Mouse (Mus musculus): ENCODE measurements around the gene 1700042G07Rik. TPM values are rescaled to one million over a fixed set of nuclear protein-coding genes. Genes with fewer than 3 reads are reported as not detected.

Gene 1700042G07Rik
- polyA plus RNA-seq, 1 experiment from 2014 or later = not detected

- no peak for ATAC-seq
- H3K36me3 ChIP-seq (ENCODE audit: poor library complexity, severe bottlenecking) = no peaks in the 10 kb centered on the region
- H3K4me3 ChIP-seq = peak overlapping the region; percentile 73
- H3K9ac ChIP-seq = peak overlapping the region; percentile 90
- H3K4me1 ChIP-seq = peaks cover 9% of the 10 kb centered on the region
- H3K9me3 ChIP-seq (replicated peaks) = no peaks in the 10 kb centered on the region
- H3K27me3 ChIP-seq = no peaks in the 10 kb centered on the region
- WGBS = 1% methylated on average over 6 of the region's 6 CpGs
- H3K4me2 ChIP-seq = peak overlapping the region; percentile 65
- H3K27ac ChIP-seq = peak overlapping the region; percentile 100
Observed at GRCm38 (mm10) chr4:116220071-116220650, 47.0 kb downstream of the 1700042G07Rik start.

DNA sequence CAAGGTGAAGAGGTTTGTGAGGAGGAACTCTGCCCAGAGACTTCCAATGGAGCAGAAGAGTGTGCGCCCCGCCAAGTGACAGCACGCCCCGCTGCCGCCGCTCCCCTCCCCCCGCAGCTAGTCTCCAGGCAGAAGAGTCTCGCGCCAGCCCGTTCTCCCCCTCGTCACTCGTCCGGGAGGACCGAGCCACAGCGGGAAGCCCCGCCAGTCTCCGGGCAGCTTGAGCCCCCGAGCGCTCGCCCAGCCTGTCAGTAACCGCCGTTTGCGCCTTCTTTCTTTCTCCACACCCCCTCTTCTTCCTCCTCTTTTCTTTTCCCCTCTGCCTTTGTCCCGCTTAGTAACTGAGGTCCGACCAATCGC, 47.6 kb downstream of the 1700042G07Rik start:
- no peak for ATAC-seq

DNA sequence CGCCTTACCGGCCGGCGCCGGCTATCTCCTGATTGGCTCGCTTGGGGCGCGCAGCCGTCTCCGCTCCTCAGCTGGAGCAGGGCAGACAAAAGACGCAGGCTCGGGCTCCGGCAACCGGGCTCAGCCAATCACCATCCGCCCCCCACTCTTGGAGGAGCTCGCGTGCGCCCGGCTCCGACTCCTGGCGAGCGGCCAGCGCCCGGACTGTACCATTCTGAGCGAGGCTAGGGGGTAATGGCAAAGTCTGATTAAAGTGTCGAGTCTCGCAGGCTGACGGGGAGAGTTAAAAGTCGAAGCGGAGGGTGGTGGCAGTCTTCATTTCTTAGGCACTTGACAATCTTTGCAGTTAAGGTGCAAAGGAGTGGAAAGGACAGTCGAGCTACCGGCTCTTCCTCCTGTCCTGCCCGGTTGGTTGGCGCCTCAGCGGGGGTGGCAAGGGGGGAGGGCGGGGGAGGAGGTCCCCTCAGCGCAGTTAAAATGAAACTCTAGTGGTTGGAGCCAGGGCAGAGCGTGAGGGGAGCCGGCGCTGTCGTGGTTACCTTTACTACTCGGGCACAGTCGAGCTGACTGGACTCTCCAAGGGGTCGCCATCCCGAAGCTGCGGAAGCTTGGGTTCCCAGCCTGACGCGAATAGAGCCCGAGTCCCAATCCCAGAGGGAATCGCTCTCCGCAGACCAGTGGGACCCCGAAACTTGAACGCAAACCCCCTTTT, 48.1 kb downstream of the 1700042G07Rik start, which contains the start of gene Pik3r3:
Pik3r3 (plus strand) TSS at position 479 of the 712 bp plus-strand sequence.
- peak within 1 kb of the TSS; percentile 100 for H3K27ac ChIP-seq
- H3K4me1 ChIP-seq = peaks cover 12% of the 10 kb centered on the region
- no peaks in the 10 kb centered on the region for H3K36me3 ChIP-seq (ENCODE audit: poor library complexity, severe bottlenecking)
- ATAC-seq = peak; percentile 99
- no peaks in the 10 kb centered on the region for H3K9me3 ChIP-seq (replicated peaks)
- no peaks in the 10 kb centered on the region for H3K27me3 ChIP-seq
- H3K9ac ChIP-seq = peak within 1 kb of the TSS; percentile 96
- peak within 1 kb of the TSS; percentile 65 for H3K4me2 ChIP-seq
- H3K4me3 ChIP-seq = peak within 1 kb of the TSS; percentile 73
- under 1% methylated on average over 52 of the region's 53 CpGs for WGBS

More for the DNA sequence above, 47.6 kb downstream of the 1700042G07Rik start:
- H3K4me1 ChIP-seq = peaks cover 12% of the 10 kb centered on the region
- H3K4me2 ChIP-seq = peak overlapping the region; percentile 65
- no peaks in the 10 kb centered on the region for H3K27me3 ChIP-seq
- peak overlapping the region; percentile 90 for H3K9ac ChIP-seq
- WGBS = under 1% methylated on average over 26 of the region's 26 CpGs
- peak overlapping the region; percentile 73 for H3K4me3 ChIP-seq
- no peaks in the 10 kb centered on the region for H3K9me3 ChIP-seq (replicated peaks)
- peak overlapping the region; percentile 100 for H3K27ac ChIP-seq
- H3K36me3 ChIP-seq (ENCODE audit: poor library complexity, severe bottlenecking) = no peaks in the 10 kb centered on the region

DNA sequence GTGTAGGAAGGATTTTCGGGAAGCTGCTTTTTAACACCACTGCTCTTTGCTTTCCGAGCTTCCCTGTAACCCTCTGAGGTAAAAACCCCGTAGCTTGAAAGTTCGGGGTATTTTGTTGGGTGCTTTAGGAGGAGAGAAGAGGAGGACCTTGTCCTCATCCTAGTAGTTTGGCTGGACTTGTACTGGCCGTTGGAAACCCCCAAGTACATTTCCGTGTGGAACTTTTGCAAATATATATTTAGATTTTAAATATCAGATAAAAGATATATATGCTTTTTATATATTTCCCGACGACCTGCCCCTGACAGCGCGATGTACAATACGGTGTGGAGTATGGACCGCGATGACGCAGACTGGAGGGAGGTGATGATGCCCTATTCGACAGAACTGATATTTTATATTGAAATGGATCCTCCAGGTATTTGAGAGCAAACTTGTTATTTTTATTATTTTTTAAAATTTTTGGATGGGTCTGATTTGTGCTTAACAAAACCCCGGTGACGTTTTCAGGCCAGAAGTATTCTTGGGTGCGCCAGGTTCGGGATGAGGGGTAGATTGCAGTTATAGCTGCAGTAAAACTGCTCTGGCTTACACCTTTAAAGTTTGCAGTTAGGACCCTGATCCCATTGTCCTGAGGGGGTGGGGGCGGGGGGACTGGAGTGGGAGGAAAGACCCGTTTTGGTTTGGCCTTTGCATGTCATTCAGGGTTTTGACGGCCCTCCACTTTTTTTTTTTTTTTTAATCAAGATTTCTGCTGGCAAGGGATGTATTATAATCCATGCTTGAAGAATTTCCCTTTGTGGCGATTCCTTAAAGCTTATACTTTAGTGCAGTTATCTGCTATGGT, 49.0 kb downstream of the 1700042G07Rik start:
- Histone ChIP-seq H3K27me3 (no peaks in the 10 kb centered on the region), H3K4me1 (peaks cover 14% of the 10 kb centered on the region), H3K36me3 (ENCODE audit: poor library complexity, severe bottlenecking) (no peaks in the 10 kb centered on the region), H3K9me3 (replicated peaks) (no peaks in the 10 kb centered on the region), H3K9ac (peak overlapping the region; percentile 96), H3K4me2 (peak overlapping the region; percentile 60), H3K27ac (peak overlapping the region; percentile 100), H3K4me3 (peak overlapping the region; percentile 73)
- under 1% methylated on average over 23 of the region's 23 CpGs for WGBS
- ATAC-seq = no peak

DNA sequence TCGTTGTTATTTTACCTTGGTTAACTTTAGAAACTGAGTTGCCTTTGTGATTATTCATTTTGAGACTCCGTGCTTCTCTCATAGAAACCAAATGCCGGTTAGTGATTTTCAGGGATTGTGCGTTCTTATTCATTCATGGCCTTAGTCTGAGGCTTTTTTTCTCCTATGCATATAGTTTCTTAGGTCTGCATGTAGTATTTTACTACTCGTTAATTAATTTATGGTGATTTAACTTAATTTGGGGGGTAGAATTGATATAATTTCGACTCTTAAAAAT, 49.6 kb downstream of the 1700042G07Rik start:
- ATAC-seq = no peak
- WGBS = 1% methylated on average over 6 of the region's 6 CpGs

More for the DNA sequence above, 49.6 kb downstream of the 1700042G07Rik start:
- Histone ChIP-seq H3K27ac (peak overlapping the region; percentile 100), H3K9ac (peak overlapping the region; percentile 96), H3K27me3 (no peaks in the 10 kb centered on the region), H3K9me3 (replicated peaks) (no peaks in the 10 kb centered on the region), H3K4me1 (peaks cover 17% of the 10 kb centered on the region), H3K4me3 (peak overlapping the region; percentile 73), H3K36me3 (ENCODE audit: poor library complexity, severe bottlenecking) (no peaks in the 10 kb centered on the region), H3K4me2 (peak overlapping the region; percentile 60)

Other genes with a start within 250 kb of the 1700042G07Rik start
- 0.09 and 0.11 TPM in 2 replicates for gene Dmbx1, start 233.4 kb upstream of the 1700042G07Rik start, polyA plus RNA-seq (2015; fragmentation: Nextera tagmentation; extraction: Ambion mirVana)
- gene Faah, start 155.4 kb upstream of the 1700042G07Rik start, polyA plus RNA-seq (2015; fragmentation: Nextera tagmentation; extraction: Ambion mirVana) = 4.7 and 5.5 TPM in 2 replicates
- 13.7 and 15.6 TPM in 2 replicates for gene Nsun4, start 119.5 kb upstream of the 1700042G07Rik start, polyA plus RNA-seq (2015; fragmentation: Nextera tagmentation; extraction: Ambion mirVana)
- 477 and 508 TPM in 2 replicates for gene Uqcrh, start 98.3 kb upstream of the 1700042G07Rik start, polyA plus RNA-seq (2015; fragmentation: Nextera tagmentation; extraction: Ambion mirVana)
- 54.3 and 59.7 TPM in 2 replicates for gene Lrrc41, start 98.1 kb upstream of the 1700042G07Rik start, polyA plus RNA-seq (2015; fragmentation: Nextera tagmentation; extraction: Ambion mirVana)
- gene Rad54l, start 49.7 kb upstream of the 1700042G07Rik start, polyA plus RNA-seq (2015; fragmentation: Nextera tagmentation; extraction: Ambion mirVana) = 45.8 and 48.7 TPM in 2 replicates
- 52.8 and 54.2 TPM in 2 replicates for gene Pomgnt1, start 49.5 kb upstream of the 1700042G07Rik start, polyA plus RNA-seq (2015; fragmentation: Nextera tagmentation; extraction: Ambion mirVana)
- gene Lurap1, start 22.0 kb upstream of the 1700042G07Rik start, polyA plus RNA-seq (2015; fragmentation: Nextera tagmentation; extraction: Ambion mirVana) = 2.0 and 2.3 TPM in 2 replicates
- gene Tspan1, start 5.8 kb upstream of the 1700042G07Rik start, polyA plus RNA-seq (2015; fragmentation: Nextera tagmentation; extraction: Ambion mirVana) = 0.22 TPM in 1 of 2 replicates, not detected in the other
- gene Gm49337, start within 50 bp of the 1700042G07Rik start, polyA plus RNA-seq (2015; fragmentation: Nextera tagmentation; extraction: Ambion mirVana) = not detected in 2 replicates
- gene Pik3r3, start 48.2 kb downstream of the 1700042G07Rik start, polyA plus RNA-seq (2015; fragmentation: Nextera tagmentation; extraction: Ambion mirVana) = 81.8 and 85.3 TPM in 2 replicates

Measured in forebrain, embryonic 13.5 days (tissue).